Mouse (Mus musculus) intestine, embryonic 14.5 days (tissue): Measurements from ENCODE around the gene Trmt44. TPM values are rescaled to one million over a fixed set of nuclear protein-coding genes. Genes with fewer than 3 reads are reported as not detected.

Experiments
- ATAC-seq: fragments of 200-750 bp; cut with Nextera tagmentation; replicated peaks from 2 replicates; pipeline ENCODE4 v1.8.0; 2017; ENCODE audit warnings: low read depth, moderate number of reproducible peaks, moderate TSS enrichment, moderate library complexity; ENCODE audit not compliant: low FRiP score, low TSS enrichment
- DNase-seq: peaks from one replicate; pipeline ENCODE4 v3.0.0-alpha.2; 2018; ENCODE audit warnings: low spot score
- H3K27ac ChIP-seq: fragments of 300-500 bp; sonication (generic); 2 replicates; pipeline ENCODE4 v1.5.1; 2014; ENCODE audit warnings: low read depth, mild to moderate bottlenecking, control low read depth
- H3K27me3 ChIP-seq: fragments of 300-500 bp; sonication (generic); replicated peaks from 2 replicates; pipeline ENCODE4 v1.6.1; 2014; ENCODE audit warnings: low read length, control low read depth; ENCODE audit not compliant: control insufficient read depth, insufficient read depth
- H3K36me3 ChIP-seq: fragments of 300-500 bp; sonication (generic); 2 replicates; pipeline ENCODE4 v1.6.1; 2014; ENCODE audit warnings: low read length, control low read depth; ENCODE audit not compliant: control insufficient read depth, insufficient read depth
- H3K4me1 ChIP-seq: fragments of 300-500 bp; sonication (generic); replicated peaks from 2 replicates; pipeline ENCODE4 v1.6.1; 2014; ENCODE audit warnings: low read length, control low read depth, mixed read lengths; ENCODE audit not compliant: control insufficient read depth, insufficient read depth
- H3K4me2 ChIP-seq: fragments of 300-500 bp; sonication (generic); 2 replicates; pipeline ENCODE4 v1.6.1; 2014; ENCODE audit warnings: low read length
- H3K4me3 ChIP-seq: fragments of 300-500 bp; sonication (generic); 2 replicates; pipeline ENCODE4 v1.5.1; 2014; ENCODE audit warnings: low read depth, low read length, control low read depth, mixed read lengths
- H3K9ac ChIP-seq: fragments of 300-500 bp; sonication (generic); 2 replicates; pipeline ENCODE4 v1.6.1; 2014; ENCODE audit warnings: mild to moderate bottlenecking, low read length
- H3K9me3 ChIP-seq: fragments of 300-500 bp; sonication (generic); 2 replicates; pipeline ENCODE4 v1.6.1; 2016; ENCODE audit warnings: low read length, control low read depth; ENCODE audit not compliant: control insufficient read depth
- WGBS: fragments of 180-500 bp; shearing (Covaris S2); extraction: QIAGEN DNeasy Blood & Tissue Kit; methylation state at CpG from one replicate; pipeline ENCODE4 v1.1.7; 2014; 5-methylcytosine and 5-hydroxymethylcytosine counted together
- polyA plus RNA-seq: library from polyadenylated mRNA; unstranded; fragments of >200 nt; fragmentation: Nextera tagmentation; extraction: Ambion mirVana; gene quantifications from 2 replicates; pipeline ENCODE4 v1.2.1, GENCODE M21; 2014

Trmt44 gene
- polyA plus RNA-seq, 1 experiment from 2014 or later = 8.9 TPM

- Histone ChIP-seq H3K4me3 (peak within 1 kb of the TSS; percentile 77), H3K36me3 (no peaks in the 10 kb centered on the region), H3K27ac (peak within 1 kb of the TSS; percentile 55; the same call in 1 of the 2 replicates), H3K9me3 (no peaks in the 10 kb centered on the region), H3K4me1 (peaks cover 9% of the 10 kb centered on the region; the same call in 1 of the 2 replicates), H3K27me3 (no peaks in the 10 kb centered on the region), H3K4me2 (peak within 1 kb of the TSS; percentile 86), H3K9ac (peak within 1 kb of the TSS; percentile 58)
- WGBS = under 1% methylated on average over 35 of the region's 35 CpGs
- DNase-seq = peak; percentile 95
- peak; percentile 94 for ATAC-seq
Measured at GRCm38 (mm10) chr5:35582445-35583220, 7.8 kb upstream of the Trmt44 start, which contains the start of gene Acox3. TSS of gene Acox3 (plus strand) at chr5:35583040.

GRCm38 (mm10) chr5:35580156-35580922 is 5.5 kb upstream of the Trmt44 start:
- no peak overlapping the region for H3K27ac ChIP-seq
- ATAC-seq = no peak
- no peak overlapping the region for H3K4me3 ChIP-seq
- no peak overlapping the region for H3K9ac ChIP-seq
- no peaks in the 10 kb centered on the region for H3K36me3 ChIP-seq
- no peaks in the 10 kb centered on the region for H3K9me3 ChIP-seq
- no peak for DNase-seq
- H3K4me1 ChIP-seq = peaks cover 9% of the 10 kb centered on the region; the same call in 1 of the 2 replicates
- H3K27me3 ChIP-seq = no peaks in the 10 kb centered on the region
- no peak overlapping the region for H3K4me2 ChIP-seq
- 45% methylated on average over 3 of the region's 3 CpGs for WGBS

- Histone ChIP-seq H3K9me3 (no peaks in the 10 kb centered on the region), H3K4me2 (no peak overlapping the region), H3K36me3 (no peaks in the 10 kb centered on the region), H3K4me3 (no peak overlapping the region), H3K27me3 (no peaks in the 10 kb centered on the region), H3K4me1 (peaks cover 9% of the 10 kb centered on the region; the same call in 1 of the 2 replicates), H3K27ac (no peak overlapping the region), H3K9ac (no peak overlapping the region)
- 45% methylated on average over 5 of the region's 5 CpGs for WGBS
- DNase-seq (no peak), ATAC-seq (no peak)
Measured at GRCm38 (mm10) chr5:35579247-35579893, 4.5 kb upstream of the Trmt44 start.

GRCm38 (mm10) chr5:35578411-35578810 is 3.5 kb upstream of the Trmt44 start:
- Histone ChIP-seq H3K4me1 (peaks cover 12% of the 10 kb centered on the region; the same call in 1 of the 2 replicates), H3K27ac (no peak overlapping the region), H3K9ac (no peak overlapping the region), H3K4me3 (no peak overlapping the region), H3K36me3 (peaks cover under 1% of the 10 kb centered on the region; the same call in 1 of the 2 replicates), H3K4me2 (no peak overlapping the region), H3K9me3 (no peaks in the 10 kb centered on the region), H3K27me3 (no peaks in the 10 kb centered on the region)
- ATAC-seq (no peak), DNase-seq (no peak)
- 64% methylated on average over 2 of the region's 2 CpGs for WGBS

GRCm38 (mm10) chr5:35576409-35577020 is 1.6 kb upstream of the Trmt44 start:
- H3K4me2 ChIP-seq = no peak overlapping the region
- DNase-seq (no peak), ATAC-seq (no peak)
- peaks cover 18% of the 10 kb centered on the region for H3K36me3 ChIP-seq
- H3K27me3 ChIP-seq = no peaks in the 10 kb centered on the region
- no peak overlapping the region for H3K4me3 ChIP-seq
- H3K4me1 ChIP-seq = peaks cover 7% of the 10 kb centered on the region; the same call in 1 of the 2 replicates
- no peak overlapping the region for H3K27ac ChIP-seq
- 89% methylated on average over 10 of the region's 10 CpGs for WGBS
- no peaks in the 10 kb centered on the region for H3K9me3 ChIP-seq
- H3K9ac ChIP-seq = no peak overlapping the region

- no peaks in the 10 kb centered on the region for H3K9me3 ChIP-seq
- ATAC-seq = no peak
- H3K4me2 ChIP-seq = no peak overlapping the region
- DNase-seq = no peak
- 91% methylated on average over 6 of the region's 6 CpGs for WGBS
- H3K36me3 ChIP-seq = peaks cover 65% of the 10 kb centered on the region
- H3K4me3 ChIP-seq = no peak overlapping the region
- peaks cover 7% of the 10 kb centered on the region; the same call in 1 of the 2 replicates for H3K4me1 ChIP-seq
- no peak overlapping the region for H3K27ac ChIP-seq
- no peak overlapping the region for H3K9ac ChIP-seq
- no peaks in the 10 kb centered on the region for H3K27me3 ChIP-seq
Measured at GRCm38 (mm10) chr5:35571546-35571945, 3.3 kb downstream of the Trmt44 start.

- Histone ChIP-seq H3K27me3 (no peaks in the 10 kb centered on the region), H3K4me1 (no peaks in the 10 kb centered on the region), H3K36me3 (peaks cover 96% of the 10 kb centered on the region), H3K9ac (no peak overlapping the region), H3K9me3 (no peaks in the 10 kb centered on the region), H3K4me3 (no peak overlapping the region), H3K27ac (no peak overlapping the region), H3K4me2 (no peak overlapping the region)
- ATAC-seq (no peak), DNase-seq (no peak)
- WGBS = 85% methylated on average over 4 of the region's 4 CpGs
Measured at GRCm38 (mm10) chr5:35566632-35567031, 8.2 kb downstream of the Trmt44 start.

- Histone ChIP-seq H3K9me3 (no peaks in the 10 kb centered on the region), H3K9ac (no peak overlapping the region), H3K27ac (no peak overlapping the region), H3K4me2 (no peak overlapping the region), H3K4me1 (no peaks in the 10 kb centered on the region), H3K36me3 (peaks cover 94% of the 10 kb centered on the region), H3K27me3 (no peaks in the 10 kb centered on the region), H3K4me3 (no peak overlapping the region)
- DNase-seq (no peak), ATAC-seq (no peak)
- 86% methylated on average over 9 of the region's 9 CpGs for WGBS
Measured at GRCm38 (mm10) chr5:35565217-35565616, 9.7 kb downstream of the Trmt44 start.
